Mouse (Mus musculus): ENCODE measurements around the gene Sfmbt1. TPM values are rescaled to one million over a fixed set of nuclear protein-coding genes. Genes with fewer than 3 reads are reported as not detected.
A peak's percentile ranks its signal among the peaks of the same experiment; 100 is the strongest.
"Not testable (repeated sequence)": the region's sequence is repeated elsewhere in the genome, so short reads cannot be mapped to it uniquely, and the experiment has no call there.

The Sfmbt1 gene
- polyA plus RNA-seq, 1 experiment from 2014 or later = 12.5 TPM

DNA sequence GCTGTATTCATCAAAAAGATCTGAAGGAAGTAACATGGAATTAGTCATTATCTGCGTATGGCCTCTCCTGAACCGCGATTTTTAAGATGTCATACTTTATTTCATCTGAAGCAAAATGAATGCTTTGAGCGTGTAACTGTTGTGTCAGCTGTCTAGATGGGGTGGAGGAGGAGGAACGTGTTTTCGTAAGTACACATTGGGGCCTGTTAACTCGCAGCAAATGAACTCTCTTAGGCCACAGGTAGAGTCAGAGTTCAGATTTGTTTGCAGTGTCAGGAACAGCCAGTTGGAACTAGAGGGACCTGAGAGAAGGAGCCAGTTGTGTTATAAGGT, 2.3 kb downstream of the Sfmbt1 start:
- ATAC-seq (ENCODE audit: insufficient read depth) = 0 out of 2 replicates have a peak, but pooled peaks have one; percentile 22
- no peaks in the 10 kb centered on the region for H3K36me3 ChIP-seq (replicated peaks)
- H3K27ac ChIP-seq (replicated peaks) = peak overlapping the region; percentile 89; the same call in 1 of the 2 replicates

DNA sequence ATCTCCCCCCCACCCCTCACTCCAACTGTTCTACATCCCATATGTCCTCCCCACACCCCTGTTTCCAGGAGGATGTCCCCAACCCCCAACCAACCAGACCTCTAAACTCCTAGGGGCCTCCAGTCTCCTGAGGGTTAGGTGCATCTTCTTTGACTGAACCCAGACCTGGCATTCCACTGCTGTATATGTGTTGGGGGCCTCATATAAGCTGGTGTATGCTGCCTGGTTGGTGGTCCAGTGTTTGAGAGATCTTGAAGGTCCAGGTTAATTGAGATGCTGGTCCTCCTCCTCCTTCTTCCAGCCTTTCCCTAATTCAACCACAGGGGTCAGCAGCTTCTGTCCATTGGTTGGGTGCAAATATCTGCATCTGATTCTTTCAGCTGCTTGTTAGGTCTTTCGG, 4.0 kb downstream of the Sfmbt1 start:
- not testable (repeated sequence) for H3K4me2 ChIP-seq; H3K27ac ChIP-seq (replicated peaks); H3K4me3 ChIP-seq (replicated peaks); H3K9me3 ChIP-seq (replicated peaks); ATAC-seq (ENCODE audit: insufficient read depth); H3K36me3 ChIP-seq (replicated peaks); H3K9ac ChIP-seq
- WGBS (ENCODE audit: insufficient replicate concordance) = 77% methylated on average over 1 of the region's 1 CpGs
- Histone ChIP-seq H3K27me3 (peaks cover 15% of the 10 kb centered on the region), H3K4me1 (replicated peaks) (peaks cover 33% of the 10 kb centered on the region)

More for the DNA sequence above, 2.3 kb downstream of the Sfmbt1 start:
- Histone ChIP-seq H3K4me3 (replicated peaks) (peak overlapping the region; percentile 91), H3K9ac (peak overlapping the region; percentile 71), H3K4me1 (replicated peaks) (peaks cover 33% of the 10 kb centered on the region), H3K4me2 (peak overlapping the region; percentile 99), H3K27me3 (peaks cover 15% of the 10 kb centered on the region), H3K9me3 (replicated peaks) (no peaks in the 10 kb centered on the region)
- WGBS (ENCODE audit: insufficient replicate concordance) = 7% methylated on average over 7 of the region's 7 CpGs

DNA sequence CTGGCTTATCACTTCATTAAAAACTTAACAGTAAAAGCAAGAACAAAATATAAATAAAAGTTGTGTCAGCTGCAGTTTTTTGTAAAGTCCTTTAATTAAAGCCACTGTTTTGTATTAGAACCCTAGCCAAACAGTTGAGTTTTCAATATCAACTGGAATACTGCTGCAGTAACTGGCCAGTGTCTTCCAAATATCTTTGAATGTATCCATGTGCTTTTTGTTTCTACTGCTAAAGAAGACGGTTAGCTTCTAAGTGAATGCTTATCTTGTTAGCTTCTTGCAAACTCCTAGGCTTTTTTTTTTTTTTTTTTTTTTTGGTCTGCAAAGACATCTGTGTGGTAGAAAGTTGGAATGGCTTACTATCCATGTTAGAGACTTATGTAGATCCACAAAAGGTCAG, 4.9 kb downstream of the Sfmbt1 start:
- Histone ChIP-seq H3K9me3 (replicated peaks) (no peaks in the 10 kb centered on the region), H3K4me1 (replicated peaks) (peaks cover 35% of the 10 kb centered on the region), H3K9ac (no peak overlapping the region), H3K27me3 (peaks cover 13% of the 10 kb centered on the region), H3K27ac (replicated peaks) (no peak overlapping the region), H3K4me2 (no peak overlapping the region), H3K4me3 (replicated peaks) (no peak overlapping the region), H3K36me3 (replicated peaks) (no peaks in the 10 kb centered on the region)
- ATAC-seq (ENCODE audit: insufficient read depth) = no peak
- 16% methylated on average over 1 of the region's 1 CpGs for WGBS (ENCODE audit: insufficient replicate concordance)

DNA sequence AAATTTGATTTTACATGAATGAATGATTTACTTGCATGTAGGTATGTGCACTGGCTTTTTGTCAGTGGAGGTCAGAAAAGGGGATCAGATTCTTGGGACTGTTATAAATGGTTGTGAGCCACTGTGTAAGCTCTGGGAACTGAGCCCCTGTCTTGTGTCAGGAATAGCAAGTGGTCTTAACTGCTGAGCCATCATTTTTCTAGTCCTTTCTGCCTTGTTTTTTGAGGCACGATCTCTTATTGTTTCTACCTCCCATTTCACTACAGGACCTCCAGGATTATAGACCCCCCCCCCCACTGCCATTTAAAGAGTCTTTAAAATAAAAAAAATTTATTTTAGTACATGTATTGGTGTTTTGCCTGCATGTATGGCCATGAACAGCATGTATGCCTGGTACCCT, 7.2 kb downstream of the Sfmbt1 start:
- no peak for ATAC-seq (ENCODE audit: insufficient read depth)
- peaks cover 29% of the 10 kb centered on the region for H3K4me1 ChIP-seq (replicated peaks)
- H3K9me3 ChIP-seq (replicated peaks) = no peaks in the 10 kb centered on the region
- no peak overlapping the region for H3K4me2 ChIP-seq
- H3K27ac ChIP-seq (replicated peaks) = no peak overlapping the region
- no peak overlapping the region for H3K9ac ChIP-seq
- 75% methylated on average over 1 of the region's 1 CpGs for WGBS (ENCODE audit: insufficient replicate concordance)
- H3K27me3 ChIP-seq = no peaks in the 10 kb centered on the region
- H3K36me3 ChIP-seq (replicated peaks) = no peaks in the 10 kb centered on the region
- no peak overlapping the region for H3K4me3 ChIP-seq (replicated peaks)

DNA sequence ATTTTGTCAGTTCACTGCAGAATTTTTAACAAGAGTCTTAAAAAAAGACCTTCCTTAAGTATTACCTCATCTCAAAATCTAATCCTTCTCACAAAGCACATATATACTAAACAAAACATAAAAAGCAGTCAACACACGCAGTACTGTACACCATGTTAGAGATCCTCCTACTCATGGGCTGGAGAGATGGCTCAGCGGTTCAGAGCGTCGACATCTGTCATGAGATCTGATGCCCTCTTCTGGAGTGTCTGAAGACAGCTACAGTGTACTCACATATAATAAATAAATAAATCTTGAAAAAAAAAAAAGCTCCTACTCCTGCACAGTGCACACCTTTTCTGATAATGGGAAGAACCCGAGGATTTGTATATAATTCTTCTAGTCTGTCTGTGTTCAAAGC, 7.8 kb downstream of the Sfmbt1 start:
- Histone ChIP-seq H3K9me3 (replicated peaks) (no peaks in the 10 kb centered on the region), H3K4me1 (replicated peaks) (peaks cover 26% of the 10 kb centered on the region), H3K4me2 (no peak overlapping the region), H3K4me3 (replicated peaks) (no peak overlapping the region), H3K27ac (replicated peaks) (no peak overlapping the region), H3K27me3 (no peaks in the 10 kb centered on the region), H3K36me3 (replicated peaks) (no peaks in the 10 kb centered on the region), H3K9ac (no peak overlapping the region)
- 68% methylated on average over 5 of the region's 5 CpGs for WGBS (ENCODE audit: insufficient replicate concordance)
- ATAC-seq (ENCODE audit: insufficient read depth) = no peak

DNA sequence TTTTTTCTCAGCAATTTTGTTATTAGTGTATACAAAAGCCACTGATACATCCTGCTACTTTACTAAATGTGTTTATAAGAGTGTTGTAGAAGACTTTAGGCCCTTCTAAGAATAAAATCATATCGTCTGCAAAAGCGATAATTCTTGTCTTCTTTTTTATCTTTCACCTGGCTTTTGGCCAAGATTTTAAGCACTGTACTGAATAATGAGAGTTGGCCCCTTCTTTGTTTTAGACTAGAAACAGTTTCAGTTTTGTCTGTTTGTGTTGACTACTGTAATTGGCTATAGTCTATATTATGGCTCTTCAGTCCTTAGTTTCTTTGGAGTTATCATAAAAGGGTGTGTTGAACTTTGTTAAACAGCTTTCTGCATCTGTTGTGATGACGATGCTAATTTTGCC, 17.2 kb downstream of the Sfmbt1 start:
- no peak for ATAC-seq (ENCODE audit: insufficient read depth)

DNA sequence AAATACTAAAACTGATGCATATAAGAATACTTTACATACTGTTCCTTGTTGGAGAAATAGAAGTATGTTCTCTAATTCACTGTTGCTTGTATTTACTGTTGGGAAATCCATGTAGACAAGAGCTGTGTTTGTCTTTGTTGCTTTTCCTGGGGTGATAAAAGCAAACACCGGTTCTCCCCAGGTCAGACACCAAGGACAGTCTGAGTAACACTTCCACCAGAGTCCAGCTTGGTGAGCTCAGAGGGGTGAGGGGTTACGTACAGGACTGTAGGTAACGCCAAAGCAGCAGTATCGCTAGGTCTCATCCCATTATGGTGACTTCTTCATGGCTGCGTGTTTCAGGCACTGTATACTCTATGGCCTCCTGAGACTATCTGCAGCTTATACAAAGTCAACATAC, 20.0 kb downstream of the Sfmbt1 start:
- Histone ChIP-seq H3K27me3 (no peaks in the 10 kb centered on the region), H3K27ac (replicated peaks) (no peak overlapping the region), H3K4me1 (replicated peaks) (peaks cover 35% of the 10 kb centered on the region), H3K4me2 (no peak overlapping the region), H3K9me3 (replicated peaks) (no peaks in the 10 kb centered on the region), H3K4me3 (replicated peaks) (no peak overlapping the region), H3K36me3 (replicated peaks) (no peaks in the 10 kb centered on the region), H3K9ac (no peak overlapping the region)
- ATAC-seq (ENCODE audit: insufficient read depth) = peak; percentile 70
- 76% methylated on average over 5 of the region's 5 CpGs for WGBS (ENCODE audit: insufficient replicate concordance)

More for the DNA sequence above, 17.2 kb downstream of the Sfmbt1 start:
- Histone ChIP-seq H3K9ac (no peak overlapping the region), H3K36me3 (replicated peaks) (no peaks in the 10 kb centered on the region), H3K4me3 (replicated peaks) (no peak overlapping the region), H3K4me2 (no peak overlapping the region), H3K9me3 (replicated peaks) (no peaks in the 10 kb centered on the region), H3K27ac (replicated peaks) (no peak overlapping the region), H3K4me1 (replicated peaks) (peaks cover 35% of the 10 kb centered on the region), H3K27me3 (no peaks in the 10 kb centered on the region)
- 70% methylated on average over 3 of the region's 3 CpGs for WGBS (ENCODE audit: insufficient replicate concordance)

DNA sequence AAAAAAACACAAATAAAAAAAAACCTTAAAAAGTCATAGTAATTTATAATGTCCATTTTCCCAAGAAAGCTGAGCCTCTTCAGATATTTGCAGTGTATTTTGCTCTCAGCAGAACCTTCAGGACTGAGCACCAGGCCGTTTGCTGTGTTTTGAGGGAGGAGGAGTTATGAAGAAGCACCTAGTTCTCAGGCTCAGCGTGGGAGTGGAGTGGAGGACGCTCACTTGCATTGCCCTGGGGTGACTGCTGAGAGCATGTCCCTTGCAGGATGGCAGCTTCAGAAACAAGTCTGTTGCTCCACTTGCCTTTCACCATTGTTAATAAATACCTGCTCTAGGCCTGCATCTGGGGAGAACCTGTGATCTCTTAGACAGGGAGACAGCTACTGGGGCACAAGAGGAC, 21.2 kb downstream of the Sfmbt1 start:
- Histone ChIP-seq H3K4me2 (no peak overlapping the region), H3K9me3 (replicated peaks) (no peaks in the 10 kb centered on the region), H3K4me3 (replicated peaks) (no peak overlapping the region), H3K27me3 (no peaks in the 10 kb centered on the region), H3K4me1 (replicated peaks) (peaks cover 28% of the 10 kb centered on the region), H3K36me3 (replicated peaks) (no peaks in the 10 kb centered on the region), H3K27ac (replicated peaks) (no peak overlapping the region; the same call in 1 of the 2 replicates), H3K9ac (no peak overlapping the region)
- 61% methylated on average over 3 of the region's 3 CpGs for WGBS (ENCODE audit: insufficient replicate concordance)
- no peak for ATAC-seq (ENCODE audit: insufficient read depth)

DNA sequence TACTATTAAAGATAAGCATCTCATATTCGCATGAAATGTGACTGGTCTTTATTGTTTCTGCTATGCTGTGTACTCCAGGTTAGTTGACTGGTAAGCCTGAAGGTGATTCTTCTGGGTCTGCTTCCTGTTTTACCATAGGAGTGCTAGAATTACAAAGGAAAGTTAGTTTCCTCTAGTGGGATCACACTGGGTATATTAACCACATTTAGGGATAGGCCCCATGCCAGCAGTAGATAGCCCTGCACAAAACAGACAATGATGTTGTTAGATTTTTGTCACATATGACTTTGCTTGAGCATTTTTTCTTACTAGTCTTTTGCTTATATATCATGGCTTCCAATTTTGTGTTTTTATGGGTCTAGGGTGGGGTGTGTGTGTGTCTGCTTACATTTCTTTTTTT, 21.8 kb downstream of the Sfmbt1 start:
- Histone ChIP-seq H3K4me1 (replicated peaks) (peaks cover 28% of the 10 kb centered on the region), H3K27me3 (no peaks in the 10 kb centered on the region), H3K9ac (no peak overlapping the region), H3K36me3 (replicated peaks) (no peaks in the 10 kb centered on the region), H3K4me3 (replicated peaks) (no peak overlapping the region), H3K27ac (replicated peaks) (no peak overlapping the region), H3K9me3 (replicated peaks) (no peaks in the 10 kb centered on the region), H3K4me2 (no peak overlapping the region)
- WGBS (ENCODE audit: insufficient replicate concordance) = 53% methylated on average over 1 of the region's 1 CpGs
- no peak for ATAC-seq (ENCODE audit: insufficient read depth)

DNA sequence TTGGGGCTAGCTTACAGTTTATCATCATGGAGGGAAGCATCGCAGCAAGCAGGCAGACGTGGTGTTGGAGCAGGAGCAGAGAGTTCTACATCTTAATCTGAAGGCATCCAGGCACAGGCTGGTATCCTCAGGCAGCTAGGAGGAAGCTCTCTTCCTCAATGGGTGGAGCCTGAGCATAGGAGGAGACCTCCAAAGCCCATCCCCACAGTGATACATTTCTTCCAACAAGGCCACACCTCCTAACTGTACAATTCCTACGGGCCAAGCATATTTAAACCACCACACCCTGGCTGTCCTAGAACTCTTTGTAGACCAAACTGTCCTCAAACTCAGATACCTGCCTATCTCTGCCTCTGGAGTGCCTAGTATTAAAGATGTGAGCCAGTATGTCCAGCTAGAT, 29.2 kb downstream of the Sfmbt1 start:
- no peak overlapping the region for H3K4me3 ChIP-seq (replicated peaks)
- H3K9me3 ChIP-seq (replicated peaks) = no peaks in the 10 kb centered on the region
- 0 out of 2 replicates have a peak, but pooled peaks cover 4% of the 10 kb centered on the region for H3K4me1 ChIP-seq (replicated peaks)
- H3K36me3 ChIP-seq (replicated peaks) = 0 out of 2 replicates have a peak, but pooled peaks cover 2% of the 10 kb centered on the region
- H3K4me2 ChIP-seq = no peak overlapping the region
- no peak overlapping the region for H3K9ac ChIP-seq
- no peak for ATAC-seq (ENCODE audit: insufficient read depth)
- H3K27me3 ChIP-seq = no peaks in the 10 kb centered on the region
- WGBS (ENCODE audit: insufficient replicate concordance) = 50% methylated on average over 3 of the region's 3 CpGs
- no peak overlapping the region for H3K27ac ChIP-seq (replicated peaks)

DNA sequence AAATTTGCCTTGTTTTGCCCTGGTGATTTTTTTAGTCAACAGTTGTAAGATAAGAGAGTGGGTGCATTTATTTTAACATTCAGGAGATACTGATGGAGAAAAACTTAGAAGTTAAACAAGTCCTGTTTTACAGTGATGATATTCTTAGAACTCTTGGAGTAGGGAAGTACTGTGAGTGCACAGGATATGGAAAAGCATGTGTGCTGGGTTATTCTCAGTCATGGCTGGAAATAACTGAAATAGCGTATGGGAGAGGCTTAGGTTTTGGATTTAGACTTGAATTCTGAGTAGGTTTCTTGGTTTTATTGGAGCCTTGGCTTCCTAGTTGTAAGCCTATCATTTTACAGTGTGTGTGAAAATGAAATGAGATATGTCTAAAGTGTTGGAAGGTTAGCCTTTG, 31.5 kb downstream of the Sfmbt1 start:
- H3K9ac ChIP-seq = no peak overlapping the region
- H3K27me3 ChIP-seq = no peaks in the 10 kb centered on the region
- WGBS (ENCODE audit: insufficient replicate concordance) = 88% methylated on average over 1 of the region's 1 CpGs
- H3K9me3 ChIP-seq (replicated peaks) = no peaks in the 10 kb centered on the region
- H3K4me3 ChIP-seq (replicated peaks) = no peak overlapping the region
- H3K27ac ChIP-seq (replicated peaks) = no peak overlapping the region
- no peak overlapping the region for H3K4me2 ChIP-seq
- H3K4me1 ChIP-seq (replicated peaks) = 0 out of 2 replicates have a peak, but pooled peaks cover 4% of the 10 kb centered on the region
- no peak for ATAC-seq (ENCODE audit: insufficient read depth)
- 0 out of 2 replicates have a peak, but pooled peaks cover 2% of the 10 kb centered on the region for H3K36me3 ChIP-seq (replicated peaks)

DNA sequence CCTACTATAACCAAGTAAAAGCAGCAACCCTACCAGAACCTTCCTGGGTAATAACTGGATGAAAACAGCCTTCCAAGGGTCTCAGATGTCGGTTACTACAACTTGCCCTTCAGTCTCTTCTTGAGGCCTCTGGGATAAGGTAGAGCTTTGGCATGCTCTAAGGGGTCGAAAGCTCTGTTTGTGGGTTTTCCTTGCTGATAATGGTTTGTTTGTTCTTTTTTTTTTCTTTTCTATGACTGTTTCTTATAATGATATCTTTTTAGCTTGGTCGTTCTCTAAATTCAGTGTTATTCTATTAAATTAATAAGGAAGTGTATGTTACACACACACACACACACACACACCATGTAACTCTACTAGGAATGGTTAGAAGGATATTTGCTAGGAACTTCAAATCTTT, 42.6 kb downstream of the Sfmbt1 start:
- H3K9ac ChIP-seq = no peak overlapping the region
- no peaks in the 10 kb centered on the region for H3K27me3 ChIP-seq
- no peaks in the 10 kb centered on the region for H3K36me3 ChIP-seq (replicated peaks)
- H3K4me1 ChIP-seq (replicated peaks) = peaks cover 12% of the 10 kb centered on the region; the same call in 1 of the 2 replicates
- no peak for ATAC-seq (ENCODE audit: insufficient read depth)
- H3K9me3 ChIP-seq (replicated peaks) = no peaks in the 10 kb centered on the region
- 59% methylated on average over 3 of the region's 3 CpGs for WGBS (ENCODE audit: insufficient replicate concordance)
- H3K4me3 ChIP-seq (replicated peaks) = no peak overlapping the region
- no peak overlapping the region for H3K27ac ChIP-seq (replicated peaks)
- no peak overlapping the region for H3K4me2 ChIP-seq

Data from liver, embryonic 15.5 days (tissue).